Mouse (Mus musculus): ENCODE measurements around the gene Cyp2c23. TPM values are rescaled to one million over a fixed set of nuclear protein-coding genes. Genes with fewer than 3 reads are reported as not detected.

Cyp2c23 gene
- polyA plus RNA-seq, 1 experiment from 2014 or later = not detected

- H3K27me3 ChIP-seq = 0 out of 2 replicates have a peak, but pooled peaks cover 5% of the 10 kb centered on the region
- 54% methylated on average over 10 of the region's 11 CpGs for WGBS
- H3K27ac ChIP-seq = no peak overlapping the region
- no peak overlapping the region for H3K4me3 ChIP-seq
- no peaks in the 10 kb centered on the region for H3K4me1 ChIP-seq (replicated peaks)
- no peak overlapping the region for H3K4me2 ChIP-seq
- ATAC-seq (replicated peaks; ENCODE audit: insufficient number of reproducible peaks, insufficient read depth, low FRiP score, low read depth) = no peak
- no peak overlapping the region for H3K9ac ChIP-seq
- H3K9me3 ChIP-seq (replicated peaks) = no peaks in the 10 kb centered on the region
- H3K36me3 ChIP-seq = no peaks in the 10 kb centered on the region
These were observed 60.5 kb downstream of the Cyp2c23 start for GRCm38 (mm10) chr19:43968436-43969026.

GRCm38 (mm10) chr19:43966481-43966880, 62.5 kb downstream of the Cyp2c23 start:
- Histone ChIP-seq H3K4me3 (no peak overlapping the region), H3K36me3 (no peaks in the 10 kb centered on the region), H3K4me1 (replicated peaks) (no peaks in the 10 kb centered on the region), H3K4me2 (no peak overlapping the region), H3K9me3 (replicated peaks) (no peaks in the 10 kb centered on the region), H3K9ac (no peak overlapping the region), H3K27ac (no peak overlapping the region), H3K27me3 (0 out of 2 replicates have a peak, but pooled peaks cover 5% of the 10 kb centered on the region)
- ATAC-seq (replicated peaks; ENCODE audit: insufficient number of reproducible peaks, insufficient read depth, low FRiP score, low read depth) = no peak
- WGBS = 66% methylated on average over 2 of the region's 2 CpGs

GRCm38 (mm10) chr19:43965496-43966085, 63.4 kb downstream of the Cyp2c23 start:
- Histone ChIP-seq H3K36me3 (no peaks in the 10 kb centered on the region), H3K9ac (no peak overlapping the region), H3K4me3 (no peak overlapping the region), H3K27me3 (0 out of 2 replicates have a peak, but pooled peaks cover 5% of the 10 kb centered on the region), H3K27ac (no peak overlapping the region), H3K4me2 (no peak overlapping the region), H3K9me3 (replicated peaks) (no peaks in the 10 kb centered on the region), H3K4me1 (replicated peaks) (no peaks in the 10 kb centered on the region)
- ATAC-seq (replicated peaks; ENCODE audit: insufficient number of reproducible peaks, insufficient read depth, low FRiP score, low read depth) = no peak
- 61% methylated on average over 11 of the region's 11 CpGs for WGBS

- Histone ChIP-seq H3K4me1 (replicated peaks) (no peaks in the 10 kb centered on the region), H3K4me3 (no peak overlapping the region), H3K27ac (no peak overlapping the region), H3K27me3 (no peaks in the 10 kb centered on the region), H3K36me3 (no peaks in the 10 kb centered on the region), H3K9ac (no peak overlapping the region), H3K4me2 (no peak overlapping the region), H3K9me3 (replicated peaks) (no peaks in the 10 kb centered on the region)
- ATAC-seq (replicated peaks; ENCODE audit: insufficient number of reproducible peaks, insufficient read depth, low FRiP score, low read depth) = no peak
- WGBS = 54% methylated on average over 9 of the region's 9 CpGs
These were observed 66.2 kb downstream of the Cyp2c23 start for GRCm38 (mm10) chr19:43962795-43963194.

GRCm38 (mm10) chr19:43961185-43961584, 67.8 kb downstream of the Cyp2c23 start:
- H3K36me3 ChIP-seq = no peaks in the 10 kb centered on the region

GRCm38 (mm10) chr19:43960014-43960413, 69.0 kb downstream of the Cyp2c23 start:
- WGBS = 81% methylated on average over 11 of the region's 11 CpGs
- Histone ChIP-seq H3K4me3 (no peak overlapping the region), H3K36me3 (no peaks in the 10 kb centered on the region), H3K9ac (no peak overlapping the region), H3K27me3 (no peaks in the 10 kb centered on the region), H3K27ac (no peak overlapping the region), H3K9me3 (replicated peaks) (no peaks in the 10 kb centered on the region), H3K4me2 (no peak overlapping the region), H3K4me1 (replicated peaks) (no peaks in the 10 kb centered on the region)
- ATAC-seq (replicated peaks; ENCODE audit: insufficient number of reproducible peaks, insufficient read depth, low FRiP score, low read depth) = no peak

More at GRCm38 (mm10) chr19:43961185-43961584, 67.8 kb downstream of the Cyp2c23 start:
- H3K9ac ChIP-seq = no peak overlapping the region
- no peaks in the 10 kb centered on the region for H3K9me3 ChIP-seq (replicated peaks)
- no peak overlapping the region for H3K27ac ChIP-seq
- no peaks in the 10 kb centered on the region for H3K4me1 ChIP-seq (replicated peaks)
- no peaks in the 10 kb centered on the region for H3K27me3 ChIP-seq
- no peak overlapping the region for H3K4me3 ChIP-seq
- H3K4me2 ChIP-seq = no peak overlapping the region
- WGBS = 82% methylated on average over 2 of the region's 2 CpGs
- no peak for ATAC-seq (replicated peaks; ENCODE audit: insufficient number of reproducible peaks, insufficient read depth, low FRiP score, low read depth)

GRCm38 (mm10) chr19:43959162-43959561, 69.8 kb downstream of the Cyp2c23 start:
- no peaks in the 10 kb centered on the region for H3K4me1 ChIP-seq (replicated peaks)
- H3K36me3 ChIP-seq = no peaks in the 10 kb centered on the region
- no peak for ATAC-seq (replicated peaks; ENCODE audit: insufficient number of reproducible peaks, insufficient read depth, low FRiP score, low read depth)
- no peak overlapping the region for H3K9ac ChIP-seq
- H3K4me2 ChIP-seq = no peak overlapping the region
- no peaks in the 10 kb centered on the region for H3K9me3 ChIP-seq (replicated peaks)
- WGBS = 24% methylated on average over 2 of the region's 2 CpGs
- no peaks in the 10 kb centered on the region for H3K27me3 ChIP-seq
- no peak overlapping the region for H3K4me3 ChIP-seq
- H3K27ac ChIP-seq = no peak overlapping the region

GRCm38 (mm10) chr19:43957881-43958280, 71.1 kb downstream of the Cyp2c23 start:
- H3K27me3 ChIP-seq = no peaks in the 10 kb centered on the region
- H3K4me2 ChIP-seq = no peak overlapping the region
- no peak overlapping the region for H3K27ac ChIP-seq
- H3K9ac ChIP-seq = no peak overlapping the region
- no peaks in the 10 kb centered on the region for H3K4me1 ChIP-seq (replicated peaks)
- no peak overlapping the region for H3K4me3 ChIP-seq
- no peaks in the 10 kb centered on the region for H3K36me3 ChIP-seq
- WGBS = 74% methylated on average over 4 of the region's 4 CpGs
- no peaks in the 10 kb centered on the region for H3K9me3 ChIP-seq (replicated peaks)
- no peak for ATAC-seq (replicated peaks; ENCODE audit: insufficient number of reproducible peaks, insufficient read depth, low FRiP score, low read depth)

- Histone ChIP-seq H3K9me3 (replicated peaks) (no peaks in the 10 kb centered on the region), H3K27ac (no peak overlapping the region), H3K27me3 (no peaks in the 10 kb centered on the region), H3K4me2 (no peak overlapping the region), H3K9ac (no peak overlapping the region), H3K36me3 (no peaks in the 10 kb centered on the region), H3K4me3 (no peak overlapping the region), H3K4me1 (replicated peaks) (no peaks in the 10 kb centered on the region)
- ATAC-seq (replicated peaks; ENCODE audit: insufficient number of reproducible peaks, insufficient read depth, low FRiP score, low read depth) = no peak
- WGBS = 22% methylated on average over 4 of the region's 4 CpGs
These were observed 71.6 kb downstream of the Cyp2c23 start for GRCm38 (mm10) chr19:43957402-43957801.

GRCm38 (mm10) chr19:43955266-43955665, 73.7 kb downstream of the Cyp2c23 start:
- 67% methylated on average over 5 of the region's 5 CpGs for WGBS

More at GRCm38 (mm10) chr19:43955266-43955665, 73.7 kb downstream of the Cyp2c23 start:
- no peak overlapping the region for H3K9ac ChIP-seq
- H3K9me3 ChIP-seq (replicated peaks) = no peaks in the 10 kb centered on the region
- H3K4me3 ChIP-seq = no peak overlapping the region
- no peak overlapping the region for H3K27ac ChIP-seq
- no peaks in the 10 kb centered on the region for H3K4me1 ChIP-seq (replicated peaks)
- ATAC-seq (replicated peaks; ENCODE audit: insufficient number of reproducible peaks, insufficient read depth, low FRiP score, low read depth) = no peak
- H3K27me3 ChIP-seq = no peaks in the 10 kb centered on the region
- no peaks in the 10 kb centered on the region for H3K36me3 ChIP-seq
- H3K4me2 ChIP-seq = no peak overlapping the region
